Mouse (Mus musculus): ENCODE measurements around the gene Sparcl1.

DNA sequence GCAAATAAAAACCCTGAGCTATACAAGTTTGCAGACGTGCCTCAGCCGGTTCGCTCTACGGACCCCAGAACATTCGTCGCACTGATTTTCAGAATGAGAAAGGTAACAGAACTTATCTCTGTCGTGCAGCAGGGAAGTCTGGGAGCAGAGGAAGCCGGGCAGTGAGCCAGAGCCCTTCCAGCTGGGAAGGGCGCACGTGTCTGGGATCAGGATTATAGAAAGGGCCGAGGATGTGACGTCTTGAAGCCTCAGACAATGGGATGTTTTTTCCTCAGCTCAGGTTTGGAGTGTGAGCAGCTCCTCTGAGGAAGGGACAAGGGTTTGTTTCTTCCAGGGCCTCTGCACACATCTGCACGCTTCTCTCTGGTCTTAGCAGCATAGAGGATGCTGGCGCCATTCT lies 1.6 kb upstream of the Sparcl1 start:
- TF ChIP-seq CTCF (IDR thresholded peaks at IDR 0.05; ENCODE audit: low read depth): no peak
- TF ChIP-seq EP300 (IDR thresholded peaks at IDR 0.05; ENCODE audit: low read depth): no peak
